Mouse (Mus musculus) spleen, adult 2 months (tissue): ENCODE results near the gene Fhad1. TPM values are rescaled to one million over a fixed set of nuclear protein-coding genes. Genes with fewer than 3 reads are reported as not detected.

Experiments
- DNase-seq, 2 experiments: peaks; one replicate each; pipeline versions ENCODE4 v3.0.0 to v3.0.0-alpha.2; 2012 to 2021; ENCODE audit warnings: low spot score in 2 of 2, low read depth in 1 of 2
- H3K27ac ChIP-seq: fragments of 200-500 bp; 2 replicates; pipeline ENCODE4 v1.5.1; 2012; ENCODE audit warnings: low read length, inconsistent platforms; ENCODE audit not compliant: insufficient read depth
- H3K27me3 ChIP-seq: fragments of 200-500 bp; 2 replicates; pipeline ENCODE4 v1.6.1; 2012; ENCODE audit warnings: mild to moderate bottlenecking, moderate library complexity, low read length, inconsistent platforms; ENCODE audit not compliant: control insufficient read depth, insufficient read depth
- H3K36me3 ChIP-seq: fragments of 200-500 bp; 2 replicates; pipeline ENCODE4 v1.6.1; 2012; ENCODE audit warnings: mild to moderate bottlenecking, low read length, inconsistent platforms; ENCODE audit not compliant: control insufficient read depth, insufficient read depth
- H3K4me1 ChIP-seq: fragments of 200-500 bp; 2 replicates; pipeline ENCODE4 v1.6.1; 2011; ENCODE audit warnings: inconsistent platforms; ENCODE audit not compliant: control insufficient read depth, insufficient read depth, insufficient read length
- H3K4me3 ChIP-seq: fragments of 200-500 bp; 2 replicates; pipeline ENCODE4 v1.5.1; 2011; ENCODE audit warnings: mild to moderate bottlenecking, inconsistent platforms; ENCODE audit not compliant: insufficient read depth, insufficient read length; ENCODE audit errors: extremely low read depth
- CTCF ChIP-seq: fragments of 200-500 bp; IDR thresholded peaks from 2 replicates; pipeline ENCODE4 v1.5.1; 2011; ENCODE audit warnings: mild to moderate bottlenecking, inconsistent platforms; ENCODE audit not compliant: insufficient read depth, insufficient read length, insufficient replicate concordance; ENCODE audit errors: extremely low read depth
- POLR2A ChIP-seq: fragments of 200-500 bp; IDR thresholded peaks from 2 replicates; pipeline ENCODE4 v1.6.1; 2011; ENCODE audit warnings: low read depth, low read length, inconsistent platforms
- WGBS: fragments of 180-500 bp; shearing (Covaris S2); methylation state at CpG from one replicate; pipeline ENCODE4 v1.1.7; 2018; 5-methylcytosine and 5-hydroxymethylcytosine counted together
- polyA plus RNA-seq: library from polyadenylated mRNA; depleted of rRNA; stranded (reverse); fragments of >200 nt; gene quantifications from 2 replicates; pipeline ENCODE4 v1.2.3, GENCODE M21; 2012

Fhad1 gene
- polyA plus RNA-seq, 1 experiment = 0.12 TPM

GRCm38 (mm10) chr4:141938535-141938934 lies 76.3 kb downstream of the Fhad1 start:
- TF ChIP-seq CTCF (no peak), POLR2A (no peak)
- Histone ChIP-seq H3K27me3 (no peaks in the 10 kb centered on the region), H3K36me3 (no peaks in the 10 kb centered on the region), H3K4me3 (no peak overlapping the region), H3K27ac (no peak overlapping the region), H3K4me1 (no peaks in the 10 kb centered on the region)
- WGBS = 70% methylated on average over 4 of the region's 4 CpGs
- DNase-seq = no peak

- H3K27ac ChIP-seq = no peak overlapping the region
- no peak for DNase-seq
- no peaks in the 10 kb centered on the region for H3K36me3 ChIP-seq
- H3K27me3 ChIP-seq = no peaks in the 10 kb centered on the region
- H3K4me3 ChIP-seq = no peak overlapping the region
- no peaks in the 10 kb centered on the region for H3K4me1 ChIP-seq
- WGBS = 89% methylated on average over 14 of the region's 14 CpGs
- TF ChIP-seq CTCF (no peak), POLR2A (no peak)
Observed at GRCm38 (mm10) chr4:141932785-141933574, 81.9 kb downstream of the Fhad1 start.

- Histone ChIP-seq H3K36me3 (no peaks in the 10 kb centered on the region), H3K27ac (no peak overlapping the region), H3K4me3 (no peak overlapping the region), H3K27me3 (no peaks in the 10 kb centered on the region), H3K4me1 (no peaks in the 10 kb centered on the region)
- TF ChIP-seq POLR2A (no peak), CTCF (no peak)
- no peak for DNase-seq
- WGBS = 94% methylated on average over 5 of the region's 5 CpGs
Observed at GRCm38 (mm10) chr4:141931526-141931925, 83.4 kb downstream of the Fhad1 start.

GRCm38 (mm10) chr4:141930001-141930400 lies 84.9 kb downstream of the Fhad1 start:
- no peak overlapping the region for H3K4me3 ChIP-seq
- no peak overlapping the region for H3K27ac ChIP-seq
- H3K36me3 ChIP-seq = no peaks in the 10 kb centered on the region
- DNase-seq = no peak
- H3K27me3 ChIP-seq = no peaks in the 10 kb centered on the region
- no peaks in the 10 kb centered on the region for H3K4me1 ChIP-seq
- TF ChIP-seq CTCF = no peak
- no peak for TF ChIP-seq POLR2A
- WGBS = 92% methylated on average over 11 of the region's 11 CpGs

- Histone ChIP-seq H3K36me3 (no peaks in the 10 kb centered on the region), H3K27ac (no peak overlapping the region), H3K27me3 (no peaks in the 10 kb centered on the region), H3K4me3 (no peak overlapping the region), H3K4me1 (no peaks in the 10 kb centered on the region)
- WGBS = 57% methylated on average over 7 of the region's 7 CpGs
- no peak for DNase-seq
- TF ChIP-seq CTCF (no peak), POLR2A (no peak)
Observed at GRCm38 (mm10) chr4:141928881-141929281, 86.0 kb downstream of the Fhad1 start.

- Histone ChIP-seq H3K36me3 (no peaks in the 10 kb centered on the region), H3K27ac (no peak overlapping the region), H3K4me3 (no peak overlapping the region), H3K27me3 (no peaks in the 10 kb centered on the region), H3K4me1 (no peaks in the 10 kb centered on the region)
- TF ChIP-seq POLR2A = no peak
- no peak for TF ChIP-seq CTCF
- WGBS = 73% methylated on average over 5 of the region's 5 CpGs
- DNase-seq = no peak
Observed at GRCm38 (mm10) chr4:141925781-141926345, 89.0 kb downstream of the Fhad1 start.

GRCm38 (mm10) chr4:141923961-141924360 lies 90.9 kb downstream of the Fhad1 start:
- H3K4me1 ChIP-seq = no peaks in the 10 kb centered on the region
- TF ChIP-seq CTCF = no peak
- TF ChIP-seq POLR2A = no peak
- no peaks in the 10 kb centered on the region for H3K27me3 ChIP-seq
- 82% methylated on average over 11 of the region's 11 CpGs for WGBS
- no peak for DNase-seq
- no peak overlapping the region for H3K4me3 ChIP-seq
- no peak overlapping the region for H3K27ac ChIP-seq
- no peaks in the 10 kb centered on the region for H3K36me3 ChIP-seq
